Mouse (Mus musculus): ENCODE results near the gene Fgfr2.

- TF ChIP-seq POLR2A (IDR thresholded peaks at IDR 0.05; ENCODE audit: low read depth, low read length) (no peak), CTCF (conservative IDR thresholded peaks at IDR 0.05; ENCODE audit: insufficient read depth, insufficient read length, low read depth, low read length) (no peak)
These were observed 347.8 kb downstream of the Fgfr2 start for GRCm38 (mm10) chr7:132775333-132775732.

Measured in kidney, adult 2 months (tissue).